Mouse (Mus musculus): ENCODE results near the gene Tmem213.

- TF ChIP-seq EP300 (IDR thresholded peaks at IDR 0.05; ENCODE audit: low read depth) = no peak
- no peak for TF ChIP-seq CTCF (IDR thresholded peaks at IDR 0.05; ENCODE audit: low read depth)
These were observed 22.8 kb downstream of the Tmem213 start for GRCm38 (mm10) chr6:38131801-38132231.
